ENCODE assay signal across 13 mouse cellular contexts in genomic region chr17:44244625-44245024, GRCm38 (mm10). TPM values are rescaled to one million over a fixed set of nuclear protein-coding genes. Genes with fewer than 3 reads are reported as not detected.
A peak's percentile ranks its signal among the peaks of the same experiment; 100 is the strongest.
DNase-seq lines count a peak whose midpoint lies in the region; ATAC-seq and TF ChIP-seq lines count a peak whose summit lies in the region.
"Had no signal": no experiment of that assay in that cellular context is flagged by ENCODE, and none has a peak within 500 bp of the region (broad histone marks: within the 10 kb centered on the region; RNA-seq: fewer than 3 reads in every experiment).

No protein-coding gene starts in this region.

- H3K4me3 ChIP-seq in heart, postnatal 0 days (ENCODE audit: low read depth, low read length): no peak overlapping the region
- H3K4me3 ChIP-seq in lung, embryonic 14.5 days (ENCODE audit: low read depth, low read length): no peak overlapping the region
- no peak overlapping the region for H3K4me3 ChIP-seq in midbrain, postnatal 0 days (ENCODE audit: low read depth, low read length)
- H3K4me3 ChIP-seq: hindbrain, embryonic 13.5 days had no signal

- H3K9ac ChIP-seq in heart, postnatal 0 days (replicated peaks; ENCODE audit: low read depth, low read length): no peak overlapping the region
- no peak overlapping the region for H3K9ac ChIP-seq in lung, embryonic 14.5 days
- no peak overlapping the region for H3K9ac ChIP-seq in midbrain, postnatal 0 days (replicated peaks; ENCODE audit: low read length, poor library complexity, severe bottlenecking)
- H3K9ac ChIP-seq: hindbrain, embryonic 13.5 days had no signal

- DNase-seq in heart, postnatal 0 days (ENCODE audit: low spot score): no peak
- DNase-seq in heart, adult 9 months (ENCODE audit: low spot score in 2 of 2): no peak
- peak; percentile 65 for DNase-seq in lung, embryonic 14.5 days
- no peak for DNase-seq in lung, postnatal 36 days
- DNase-seq in brain, embryonic 14.5 days (ENCODE audit: low read depth): peak; percentile 52
- DNase-seq in midbrain, postnatal 0 days (ENCODE audit: low spot score): peak; percentile 17
- no peak for DNase-seq in frontal cortex, postnatal 25 days (ENCODE audit: low spot score in 2 of 2)
- DNase-seq: adrenal gland, adult 2 months; cerebellum, postnatal 36 days; kidney, postnatal 10 days; thymus, postnatal 14 days had no signal

- no peak overlapping the region for H3K4me2 ChIP-seq in heart, postnatal 0 days (ENCODE audit: low read depth, low read length)
- H3K4me2 ChIP-seq in lung, embryonic 14.5 days: no peak overlapping the region
- H3K4me2 ChIP-seq in midbrain, postnatal 0 days (ENCODE audit: low read depth, low read length, poor library complexity, severe bottlenecking): no peak overlapping the region
- H3K4me2 ChIP-seq: heart, embryonic 11.5 days; hindbrain, embryonic 13.5 days had no signal

- peak; percentile 23; the same call in 1 of the 2 replicates for TF ChIP-seq CTCF in heart, postnatal 0 days (IDR thresholded peaks at IDR 0.05; ENCODE audit: low read depth)
- peak; percentile 37 for TF ChIP-seq CTCF in lung, embryonic 14.5 days (IDR thresholded peaks at IDR 0.05; ENCODE audit: low read depth)
- TF ChIP-seq CTCF in brain, embryonic 14.5 days (IDR thresholded peaks at IDR 0.05; ENCODE audit: borderline replicate concordance, extremely low read depth, insufficient read depth, insufficient read length): peak; percentile 42; the same call in 1 of the 2 replicates
- peak; percentile 53 for TF ChIP-seq CTCF in midbrain, postnatal 0 days (IDR thresholded peaks at IDR 0.05)

- TF ChIP-seq POLR2A in brain, embryonic 14.5 days (IDR thresholded peaks at IDR 0.05; ENCODE audit: borderline replicate concordance, extremely low read depth, insufficient read depth, insufficient read length, poor library complexity, severe bottlenecking): no peak

- no peaks in the 10 kb centered on the region for H3K9me3 ChIP-seq in heart, postnatal 0 days (replicated peaks; ENCODE audit: control insufficient read depth, low read length)
- no peaks in the 10 kb centered on the region for H3K9me3 ChIP-seq in lung, embryonic 14.5 days (ENCODE audit: low read depth, low read length)
- H3K9me3 ChIP-seq in midbrain, postnatal 0 days (ENCODE audit: low read length): no peaks in the 10 kb centered on the region
- H3K9me3 ChIP-seq: hindbrain, embryonic 13.5 days had no signal

- no peaks in the 10 kb centered on the region for H3K27me3 ChIP-seq in heart, postnatal 0 days (ENCODE audit: control insufficient read depth, insufficient read depth, low read length)
- no peaks in the 10 kb centered on the region for H3K27me3 ChIP-seq in lung, embryonic 14.5 days (ENCODE audit: insufficient read depth, low read length)
- H3K27me3 ChIP-seq in midbrain, postnatal 0 days (ENCODE audit: insufficient read depth, low read length): no peaks in the 10 kb centered on the region

- H3K27ac ChIP-seq in heart, postnatal 0 days (ENCODE audit: low read depth): no peak overlapping the region
- no peak overlapping the region for H3K27ac ChIP-seq in lung, embryonic 14.5 days (ENCODE audit: low read depth)
- H3K27ac ChIP-seq in midbrain, postnatal 0 days (ENCODE audit: low read depth, low read length): no peak overlapping the region
- H3K27ac ChIP-seq: hindbrain, embryonic 13.5 days had no signal

- no peak for TF ChIP-seq EP300 in heart, postnatal 0 days (IDR thresholded peaks at IDR 0.05; ENCODE audit: low read depth)

- 31% methylated on average over 7 of the region's 7 CpGs for WGBS in heart, postnatal 0 days
- WGBS in lung, embryonic 14.5 days: 10% methylated on average over 7 of the region's 7 CpGs
- WGBS in midbrain, postnatal 0 days: 22% methylated on average over 7 of the region's 7 CpGs

- no peak for ATAC-seq in heart, postnatal 0 days (ENCODE audit: insufficient read depth, low read depth)
- ATAC-seq in lung, embryonic 14.5 days (ENCODE audit: insufficient read depth): no peak
- no peak for ATAC-seq in midbrain, postnatal 0 days (ENCODE audit: low FRiP score)

- H3K4me1 ChIP-seq in heart, postnatal 0 days (ENCODE audit: control insufficient read depth, insufficient read depth): peaks cover 3% of the 10 kb centered on the region; the same call in 1 of the 2 replicates
- 0 out of 2 replicates have a peak, but pooled peaks cover 4% of the 10 kb centered on the region for H3K4me1 ChIP-seq in lung, embryonic 14.5 days (ENCODE audit: insufficient read depth)
- no peaks in the 10 kb centered on the region for H3K4me1 ChIP-seq in midbrain, postnatal 0 days (ENCODE audit: insufficient read depth, low read length)

- H3K36me3 ChIP-seq in heart, postnatal 0 days (replicated peaks; ENCODE audit: control insufficient read depth, insufficient read depth, low read length): peaks cover 36% of the 10 kb centered on the region
- no peaks in the 10 kb centered on the region for H3K36me3 ChIP-seq in lung, embryonic 14.5 days (ENCODE audit: insufficient read depth)
- H3K36me3 ChIP-seq in midbrain, postnatal 0 days (ENCODE audit: insufficient read depth, low read length): no peaks in the 10 kb centered on the region
- H3K36me3 ChIP-seq: hindbrain, embryonic 13.5 days had no signal

RNA-seq across cellular contexts. Expression of gene Clic5, which starts 56.2 kb away (rescaled TPM):
- total RNA-seq in heart, postnatal 0 days (2014; rRNA removed; ENCODE audit: low replicate concordance): 37.0 and 55.8 TPM in 2 replicates
- 15.5 and 17.8 TPM in 2 replicates for polyA plus RNA-seq in heart, postnatal 0 days (2015; fragmentation: Nextera tagmentation; extraction: Ambion mirVana)
- polyA plus RNA-seq in lung, embryonic 14.5 days (2014; fragmentation: Nextera tagmentation; extraction: Ambion mirVana): 3.3 and 4.5 TPM in 2 replicates
- polyA plus RNA-seq in brain, embryonic 14.5 days (2012; rRNA removed): 0.13 and 0.27 TPM in 2 replicates
- 0.85 and 1.4 TPM in 2 replicates for total RNA-seq in midbrain, postnatal 0 days (2014; rRNA removed)
- polyA plus RNA-seq in midbrain, postnatal 0 days (2015; fragmentation: Nextera tagmentation; extraction: Ambion mirVana): 0.31 and 0.34 TPM in 2 replicates

Comparison
In these comparisons a context has a peak if more than half of its experiments do, and no peak if none do; other contexts are left out.
1. DNase-seq: peak in lung, embryonic 14.5 days (single experiment), brain, embryonic 14.5 days (single experiment) and midbrain, postnatal 0 days (single experiment); none in heart, postnatal 0 days (single experiment), heart, adult 9 months (0 of 2), lung, postnatal 36 days (single experiment) and frontal cortex, postnatal 25 days (0 of 2).
2. Peak in every context shown above with its lines, with median percentiles within 50 percentile points of each other: CTCF ChIP-seq.